Mouse (Mus musculus) adrenal gland, postnatal 14 days (tissue): ENCODE measurements around the gene Art1. TPM values are rescaled to one million over a fixed set of nuclear protein-coding genes. Genes with fewer than 3 reads are reported as not detected.

Experiments
- DNase-seq: peaks from one replicate; pipeline ENCODE4 v3.0.0; 2021; ENCODE audit warnings: mixed read lengths
- total RNA-seq: library from RNA; stranded (reverse); gene quantifications from 2 replicates; pipeline ENCODE4 v1.2.3, GENCODE M21; 2021

The Art1 gene
- total RNA-seq, 1 experiment from 2014 or later, result not detected

DNA sequence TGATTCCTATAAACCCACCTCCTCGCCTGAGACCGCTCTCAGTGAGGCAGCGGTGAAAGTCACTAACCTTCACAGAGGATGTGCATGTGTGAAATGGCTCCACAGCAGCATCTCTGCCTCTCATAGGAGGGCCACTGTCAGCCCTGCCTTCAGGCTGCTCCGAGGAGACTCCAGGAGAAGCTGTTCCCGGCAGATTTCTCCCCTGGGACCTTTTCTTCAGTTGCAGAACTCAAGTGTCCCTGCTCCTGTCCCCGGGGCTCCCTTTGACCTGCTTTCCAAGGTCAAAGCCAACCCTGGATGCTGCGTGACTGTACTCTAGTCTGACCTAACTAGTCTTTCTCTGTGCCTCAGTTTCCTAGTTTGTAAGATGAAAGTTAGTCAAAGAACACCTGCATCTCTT is 7.6 kb downstream of the Art1 start, which contains the start of gene Art5:
TSS of gene Art5 (minus strand) at position 319 of the 400 bp plus-strand sequence.
- no peak for DNase-seq

DNA sequence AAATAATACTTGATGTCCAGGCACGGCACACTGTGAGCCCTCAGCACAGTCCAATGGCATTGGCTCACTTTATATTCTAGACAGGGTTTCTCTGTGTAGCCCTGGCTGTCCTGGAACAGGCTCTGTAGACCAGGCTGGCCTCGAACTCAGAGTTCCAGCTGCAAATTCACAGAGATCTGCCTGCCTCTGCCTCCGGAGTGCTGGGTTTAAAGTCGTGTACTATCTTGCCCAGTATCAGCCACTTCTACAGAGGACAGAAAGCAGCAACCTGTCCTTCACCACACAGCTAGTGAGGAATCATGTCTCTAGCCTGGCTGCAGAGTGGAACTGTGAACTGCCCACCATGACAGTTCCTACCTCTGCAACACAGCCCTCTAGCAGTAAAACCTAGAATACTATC is 8.2 kb downstream of the Art1 start:
- DNase-seq, result no peak

DNA sequence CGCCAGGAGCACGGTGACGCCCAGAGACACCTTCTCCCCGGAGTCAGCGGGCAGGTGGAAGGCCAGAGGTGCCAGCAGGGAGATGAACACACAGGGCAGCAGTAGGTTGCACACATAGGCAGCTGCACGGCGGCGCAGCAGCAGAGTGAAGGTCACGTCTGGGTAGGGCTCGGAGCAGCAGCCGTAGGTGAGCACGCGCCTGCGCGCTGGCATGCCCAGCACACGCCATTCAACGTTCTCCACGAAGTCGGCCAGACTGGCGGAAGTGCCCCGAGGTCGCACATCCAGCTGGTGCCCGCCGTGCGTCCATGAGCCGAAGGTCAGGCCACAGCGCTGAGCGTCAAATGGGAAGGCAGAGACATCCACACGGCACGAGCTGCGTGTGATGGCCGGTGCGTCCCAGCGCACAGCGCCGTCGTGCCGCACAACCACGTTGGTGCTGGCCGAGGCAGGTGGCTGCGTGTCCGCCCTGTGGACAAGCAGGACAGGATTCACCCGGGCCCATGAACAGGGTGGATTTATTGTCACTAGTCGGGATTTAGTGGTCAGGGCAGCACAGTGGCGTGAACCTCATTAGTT is 11.7 kb downstream of the Art1 start:
- peak; percentile 49 for DNase-seq

DNA sequence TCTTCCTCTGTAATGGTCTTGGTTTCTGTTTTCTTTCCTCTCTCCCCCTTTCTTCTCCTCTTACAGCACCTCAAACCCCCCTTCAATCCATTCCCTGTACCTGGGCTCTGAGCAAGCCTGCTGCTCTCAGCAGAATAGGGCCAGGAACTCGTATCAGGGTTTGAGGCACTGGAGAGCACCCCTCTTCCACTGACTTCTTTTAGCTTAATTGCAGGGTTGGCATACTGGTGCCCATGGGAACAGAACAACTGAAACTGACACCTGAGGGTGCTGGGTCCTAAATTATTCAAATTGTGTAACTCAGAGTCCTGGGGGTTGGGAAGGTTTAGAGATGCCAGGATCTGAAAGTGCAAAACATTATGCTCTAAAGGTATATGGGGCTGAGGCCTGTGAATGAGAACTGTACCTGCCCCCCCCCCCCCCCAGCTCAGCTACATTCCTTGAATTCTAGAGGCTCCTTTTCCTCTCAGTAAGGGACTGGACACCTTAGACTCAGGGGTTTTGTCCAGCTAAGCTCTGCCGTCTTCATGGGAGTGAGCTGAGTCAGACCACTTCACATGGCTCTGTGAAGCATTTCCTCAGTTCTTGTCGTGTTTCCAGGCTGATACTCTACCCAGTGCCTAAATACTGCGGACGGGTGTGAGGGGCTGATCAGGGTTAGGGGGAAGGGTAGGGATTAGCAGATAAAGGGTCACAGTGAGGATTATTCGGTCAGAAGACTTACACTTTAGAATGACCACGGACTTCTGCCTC is 15.2 kb downstream of the Art1 start, which contains the start of gene Chrna10:
TSS of gene Chrna10 (minus strand) at position 250 of the 753 bp plus-strand sequence.
- DNase-seq, result no peak

DNA sequence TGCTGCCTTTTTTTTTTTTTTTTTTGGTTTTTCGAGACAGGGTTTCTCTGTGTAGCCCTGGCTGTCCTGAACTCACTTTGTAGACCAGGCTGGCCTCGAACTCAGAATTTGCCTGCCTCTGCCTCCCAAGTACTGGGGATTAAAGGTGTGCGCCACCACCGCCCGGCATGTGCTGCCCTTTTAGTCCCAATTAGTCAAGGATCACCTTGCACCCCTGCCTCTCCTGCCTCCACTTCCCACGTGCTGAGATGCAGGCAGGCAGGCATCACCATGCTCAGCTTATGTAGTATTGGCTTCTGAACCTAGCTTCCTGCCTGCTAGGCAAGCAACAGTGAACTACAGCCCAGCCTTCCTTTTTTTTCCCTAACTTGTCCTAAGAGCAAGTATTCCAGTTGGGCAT is 15.8 kb downstream of the Art1 start:
- no peak for DNase-seq

DNA sequence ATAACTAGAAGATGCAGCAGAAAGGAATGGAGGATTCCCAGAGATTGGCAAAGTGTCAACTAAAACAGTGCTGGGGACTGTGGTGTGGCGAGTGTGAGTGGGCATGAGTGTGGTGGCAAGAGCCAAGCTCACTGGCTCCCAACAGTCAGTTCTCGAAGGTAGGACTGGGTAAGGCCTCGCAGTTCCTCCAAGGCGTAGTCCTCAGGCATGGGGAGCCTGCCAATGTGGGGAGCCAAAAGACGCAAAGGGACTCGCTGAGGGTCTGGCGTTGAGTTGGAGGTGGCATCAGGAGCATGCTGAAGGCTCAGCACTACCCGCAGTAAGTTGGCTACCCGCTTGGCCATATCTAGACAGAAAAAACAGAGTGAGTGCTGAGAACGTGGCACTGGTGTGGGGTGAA is 18.8 kb downstream of the Art1 start:
- DNase-seq, result no peak

DNA sequence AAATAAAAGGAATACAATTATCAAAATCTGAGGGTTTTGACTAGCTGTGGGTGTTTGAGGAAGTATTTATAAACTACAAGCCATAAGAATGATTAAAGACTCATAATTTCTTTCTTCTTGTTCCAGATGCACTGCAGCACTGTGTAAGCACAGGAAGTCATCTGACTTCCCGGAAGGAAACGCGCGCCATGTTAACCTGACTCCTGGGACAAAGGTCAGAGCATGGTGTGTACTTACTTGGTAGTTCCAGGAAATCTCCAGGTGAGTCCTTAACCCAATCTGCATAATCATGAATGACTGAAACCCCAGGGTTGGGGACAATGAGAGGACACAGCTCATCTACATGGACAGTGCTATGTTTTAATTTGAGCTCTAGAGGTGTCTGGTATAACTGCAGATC is 30.9 kb downstream of the Art1 start:
- DNase-seq, result no peak

DNA sequence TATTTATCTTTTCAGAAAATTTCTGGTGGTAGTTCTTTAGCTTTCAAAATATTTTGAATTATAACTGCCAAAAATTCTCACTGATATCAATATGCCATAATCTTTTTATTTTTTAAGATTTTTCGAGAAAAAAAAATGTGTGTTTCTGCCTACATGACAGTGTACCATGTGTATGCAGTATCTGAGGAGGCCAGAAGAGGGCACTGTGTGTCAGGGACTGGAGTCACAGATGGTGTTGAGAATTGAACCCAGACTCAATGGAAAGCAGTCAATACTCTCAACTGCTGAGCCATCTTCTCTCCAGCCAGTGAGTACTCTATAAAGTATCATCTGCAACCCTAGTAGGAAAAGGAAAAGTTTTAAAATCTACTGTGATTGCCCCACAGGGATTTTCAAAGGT is 35.9 kb downstream of the Art1 start:
- peak; percentile 56 for DNase-seq

DNA sequence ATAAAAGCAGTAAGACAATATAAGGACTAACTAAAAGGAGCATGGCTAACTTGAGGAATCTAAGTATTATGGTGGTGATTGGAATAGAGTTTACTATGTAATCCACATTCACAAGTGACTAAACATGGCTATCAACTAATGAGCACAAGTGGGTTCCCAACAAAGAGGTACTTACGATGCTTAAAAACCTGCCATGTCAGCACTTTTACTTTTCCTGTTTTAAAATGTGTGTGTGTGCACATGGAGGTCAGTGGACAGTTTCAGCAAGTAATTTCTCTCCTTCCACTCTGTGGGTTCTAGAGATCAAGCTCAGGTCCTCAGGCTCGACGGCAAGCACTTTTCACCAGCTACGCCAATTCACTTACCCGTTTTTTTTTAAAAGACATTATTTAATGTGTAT is 36.4 kb downstream of the Art1 start:
- no peak for DNase-seq

DNA sequence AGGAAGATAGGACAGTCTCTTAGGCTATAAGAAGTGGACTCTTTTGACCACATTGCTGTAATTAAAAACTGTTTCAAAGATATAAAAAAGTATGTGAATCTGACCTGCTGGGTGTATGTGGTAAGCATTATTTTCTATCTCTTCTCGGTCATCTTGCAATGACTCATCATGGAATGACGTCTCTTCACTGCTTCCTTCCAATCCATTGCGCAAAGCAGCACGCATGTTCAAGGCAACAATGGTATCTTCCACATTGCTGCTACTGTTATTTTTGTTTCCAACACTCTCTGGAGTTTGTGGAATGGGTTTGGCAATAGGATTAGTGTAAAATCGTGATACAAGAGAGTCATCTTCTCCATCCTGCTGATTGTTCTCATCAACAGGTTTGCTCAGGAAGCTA is 52.1 kb downstream of the Art1 start:
- peak; percentile 36 for DNase-seq

Other genes starting within 250 kb of the Art1 start
- 2.9 and 3.9 TPM in 2 replicates for gene Folr2, start 244.5 kb upstream of the Art1 start, total RNA-seq
- gene Anapc15, start 238.0 kb upstream of the Art1 start, total RNA-seq, result 24.0 and 27.0 TPM in 2 replicates
- gene Folr1, start 231.0 kb upstream of the Art1 start, total RNA-seq, result 2.6 and 3.0 TPM in 2 replicates
- gene Lamtor1, start 195.8 kb upstream of the Art1 start, total RNA-seq, result 116 and 118 TPM in 2 replicates
- not detected in 2 replicates for gene Tomt, start 195.4 kb upstream of the Art1 start, total RNA-seq
- gene Lrrc51, start 167.8 kb upstream of the Art1 start, total RNA-seq, result 6.0 and 7.3 TPM in 2 replicates
- gene Numa1, start 167.6 kb upstream of the Art1 start, total RNA-seq, result 154 and 164 TPM in 2 replicates
- gene Il18bp, start 83.1 kb upstream of the Art1 start, total RNA-seq, result 5.6 and 5.8 TPM in 2 replicates
- gene Rnf121, start 36.3 kb upstream of the Art1 start, total RNA-seq, result 30.4 and 32.0 TPM in 2 replicates
- gene Xndc1, start 36.2 kb upstream of the Art1 start, total RNA-seq, result 12.1 and 17.2 TPM in 2 replicates
- gene Xntrpc, start 36.0 kb upstream of the Art1 start, total RNA-seq, result 1.2 and 1.5 TPM in 2 replicates
- gene Trpc2, start 18.6 kb upstream of the Art1 start, total RNA-seq, result not detected in 2 replicates
- gene Art5, start 7.7 kb downstream of the Art1 start, total RNA-seq, result 0.44 TPM in 1 of 2 replicates, not detected in the other
- not detected in 2 replicates for gene Chrna10, start 15.1 kb downstream of the Art1 start, total RNA-seq
- gene Nup98, start 108.4 kb downstream of the Art1 start, total RNA-seq, result 56.4 and 61.3 TPM in 2 replicates
- 75.7 and 87.8 TPM in 2 replicates for gene Pgap2, start 108.5 kb downstream of the Art1 start, total RNA-seq
- 53.6 and 63.5 TPM in 2 replicates for gene Rhog, start 154.3 kb downstream of the Art1 start, total RNA-seq
- gene Stim1, start 166.1 kb downstream of the Art1 start, total RNA-seq, result 71.0 and 88.3 TPM in 2 replicates